Mouse (Mus musculus) kidney, postnatal 4 days (tissue): ENCODE data around the gene Mrpl41.

Source experiments
- DNase-seq, 2 experiments: peaks; one replicate each; pipeline ENCODE4 v3.0.0; 2021; ENCODE audit warnings: mixed read lengths in 2 of 2

The Mrpl41 gene

DNA sequence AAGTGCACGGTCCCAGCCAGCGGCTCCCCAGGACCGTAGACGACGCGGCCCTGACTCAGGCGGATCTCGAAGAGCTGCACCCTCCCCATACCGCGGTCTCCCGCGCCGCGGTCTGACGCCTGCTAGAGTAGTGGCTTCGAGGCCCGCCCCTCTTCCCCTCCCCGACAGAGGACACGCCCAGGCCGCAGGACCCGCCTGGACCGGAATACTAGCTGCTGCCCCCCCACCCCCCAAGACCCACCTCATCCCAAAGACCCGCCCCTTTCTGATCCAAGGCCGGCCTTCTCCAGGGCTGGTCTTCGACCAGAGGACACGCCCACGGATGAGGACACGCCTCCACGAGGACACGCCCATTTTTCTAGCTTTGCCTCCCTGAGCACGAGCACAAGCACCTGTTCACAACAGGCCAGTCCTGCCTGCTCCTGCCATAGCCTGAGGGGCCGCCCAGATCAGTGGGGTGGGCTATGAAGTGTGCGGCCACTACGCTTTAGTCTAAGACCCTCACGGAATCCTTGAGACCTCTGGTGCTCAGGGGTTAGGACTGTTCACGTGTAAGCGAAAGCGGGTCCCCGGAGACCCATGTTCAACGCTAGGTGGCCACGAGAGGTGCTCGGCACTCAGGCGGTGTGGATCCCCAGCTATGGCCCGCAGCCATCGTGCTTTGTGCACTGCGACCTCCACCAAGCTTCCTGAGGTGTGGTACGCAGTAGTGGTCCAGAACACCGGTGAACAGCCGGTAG is 39.7 kb downstream of the Mrpl41 start, which contains the start of gene Arrdc1:
Arrdc1 (minus strand) TSS at position 196 of the 740 bp plus-strand sequence.
- peak; percentile 96 to 97 for DNase-seq

DNA sequence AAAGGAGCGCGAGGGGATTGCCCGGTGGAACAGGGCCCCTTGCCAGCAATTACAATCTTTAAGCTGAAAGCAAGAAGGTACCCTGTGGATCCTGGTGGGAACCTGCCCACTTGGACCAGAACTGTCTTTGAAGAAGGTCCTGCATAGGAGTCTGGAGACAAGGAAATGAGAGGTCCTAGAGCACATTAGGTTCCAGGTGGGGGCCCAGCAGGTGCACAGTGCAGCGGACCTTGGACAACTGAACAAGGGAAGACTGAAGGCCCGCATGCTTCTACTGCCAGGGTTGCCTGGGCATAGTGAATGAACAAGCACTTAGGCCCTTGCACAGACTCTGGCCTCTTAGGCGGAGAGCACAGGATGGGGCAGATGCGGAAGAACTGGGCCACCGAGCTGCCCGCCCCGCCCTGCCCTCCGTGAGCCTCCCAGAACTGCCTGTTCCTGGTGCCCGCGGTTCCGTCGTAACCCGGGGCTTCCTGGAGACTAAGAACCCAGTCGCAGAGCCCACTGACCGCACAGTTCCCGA is 40.4 kb downstream of the Mrpl41 start:
- DNase-seq: peak in 1 of 2 experiments; percentile 77

DNA sequence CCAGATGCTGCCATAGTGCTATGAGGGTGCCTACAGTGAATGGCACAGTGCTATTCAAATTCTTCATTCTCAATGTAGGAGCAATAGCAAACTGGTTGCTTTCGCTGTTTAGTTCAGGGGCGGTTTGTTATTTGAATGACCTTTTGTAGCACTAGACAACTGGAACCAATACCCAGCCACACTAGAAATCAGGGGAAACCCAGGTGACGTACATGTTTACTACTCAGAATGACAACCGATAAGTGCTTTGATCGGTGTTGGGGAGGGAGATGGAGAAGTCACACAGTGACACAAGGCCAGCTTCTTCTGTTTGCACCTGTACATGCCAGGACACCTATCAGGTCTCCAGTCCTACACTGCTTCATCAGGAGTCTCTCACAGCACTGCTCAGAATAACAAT is 45.3 kb downstream of the Mrpl41 start:
- no peak for DNase-seq

DNA sequence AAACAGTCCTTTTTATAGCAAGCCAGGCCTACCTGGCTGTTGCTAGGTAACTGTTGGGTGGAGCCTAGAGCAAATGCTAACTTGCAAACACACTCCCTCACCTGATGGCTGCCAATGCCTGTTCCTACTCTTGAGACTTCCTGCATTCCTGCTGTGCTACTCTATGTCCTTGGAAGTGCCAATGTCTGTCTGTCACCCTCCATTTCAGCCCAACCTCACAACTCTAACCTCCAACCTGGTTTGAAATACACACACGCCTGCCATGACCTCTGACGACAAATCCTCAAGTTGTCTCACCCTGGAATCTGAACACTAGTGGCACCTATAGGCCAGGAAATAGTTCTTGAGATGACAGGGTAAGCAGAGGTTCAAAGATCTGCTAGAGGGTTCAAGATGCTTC is 45.8 kb downstream of the Mrpl41 start:
- peak in 1 of 2 experiments; percentile 17 for DNase-seq

DNA sequence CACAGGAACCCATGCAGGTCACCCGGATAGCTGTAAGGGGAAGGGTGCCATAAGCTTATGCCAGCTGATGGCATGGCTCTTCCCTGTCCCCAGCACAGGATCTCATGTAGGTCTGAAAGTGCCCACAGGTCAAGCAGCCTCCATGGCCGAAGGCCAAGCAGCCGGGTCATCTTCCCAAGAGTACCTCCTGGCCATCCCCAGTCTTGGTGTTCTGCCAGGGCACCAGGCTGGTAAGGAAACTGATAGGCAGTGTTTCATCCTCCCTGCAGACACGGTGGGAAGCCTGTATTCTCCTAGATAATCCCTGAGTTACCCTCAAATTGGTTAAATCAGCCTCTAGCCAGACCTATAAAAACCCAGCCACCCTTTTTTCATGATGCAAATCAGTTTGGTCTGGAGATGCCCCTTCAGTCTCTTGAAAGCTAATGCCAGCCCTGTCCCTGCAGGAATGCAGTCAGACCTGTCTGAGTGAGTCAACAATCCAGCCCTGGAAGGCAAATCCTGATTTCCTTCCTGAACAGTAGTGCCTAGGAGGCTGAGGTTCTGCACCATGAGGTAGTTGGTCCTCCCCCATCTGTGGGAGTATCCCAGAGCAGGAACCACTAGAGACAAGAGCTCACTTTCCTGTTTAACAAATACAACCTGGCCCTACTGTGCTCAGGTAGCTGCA is 47.0 kb downstream of the Mrpl41 start:
- peak; percentile 34 to 64 for DNase-seq

DNA sequence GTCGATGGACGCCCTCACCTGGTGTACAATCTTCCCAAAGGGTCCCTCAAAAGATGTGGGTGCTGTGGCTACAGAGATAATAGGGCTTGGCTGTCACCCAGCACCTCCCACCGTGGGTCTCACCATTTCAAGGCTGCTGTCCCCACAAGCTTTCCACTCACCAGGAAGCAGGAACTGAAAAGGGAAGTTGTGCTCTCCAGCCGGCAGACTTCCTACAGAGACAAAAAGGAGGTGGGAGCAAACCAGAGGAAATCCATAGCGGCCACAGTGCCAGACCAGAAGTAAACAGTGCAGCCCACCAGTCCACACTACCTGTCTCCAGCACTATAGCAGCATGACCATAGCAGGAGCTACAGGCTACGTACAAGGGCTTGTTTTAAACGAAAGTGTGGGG is 47.9 kb downstream of the Mrpl41 start:
- DNase-seq: no peak

DNA sequence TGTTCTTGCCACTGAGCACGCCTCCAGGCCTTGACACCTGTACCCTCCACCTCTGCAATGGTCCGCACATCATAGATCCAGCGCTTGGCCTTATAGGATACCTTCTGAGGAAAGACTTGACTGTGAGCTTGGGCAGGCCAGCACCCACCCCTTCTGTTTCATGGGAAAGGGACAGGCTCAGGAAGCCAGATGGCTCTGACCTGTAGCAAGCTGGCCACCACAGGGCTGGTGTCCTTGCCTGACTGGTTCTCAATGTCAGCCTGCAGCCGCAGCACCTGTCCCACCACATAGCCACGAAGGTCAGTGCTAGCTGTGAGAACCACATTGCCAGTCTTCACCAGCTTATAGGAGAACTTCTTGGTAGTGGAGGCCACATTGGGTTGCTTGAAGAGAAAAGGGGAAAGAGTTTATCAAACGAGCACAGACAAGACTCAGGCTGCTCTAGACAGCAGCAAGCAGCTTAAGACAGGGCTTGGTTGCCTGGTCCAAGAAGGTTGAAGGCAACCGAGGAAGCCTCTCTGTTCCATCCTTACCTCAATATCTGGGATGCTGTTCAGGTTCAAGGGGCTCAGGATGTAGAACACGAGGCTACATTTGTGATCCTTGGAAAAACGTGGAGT is 48.4 kb downstream of the Mrpl41 start:
- no peak for DNase-seq

DNA sequence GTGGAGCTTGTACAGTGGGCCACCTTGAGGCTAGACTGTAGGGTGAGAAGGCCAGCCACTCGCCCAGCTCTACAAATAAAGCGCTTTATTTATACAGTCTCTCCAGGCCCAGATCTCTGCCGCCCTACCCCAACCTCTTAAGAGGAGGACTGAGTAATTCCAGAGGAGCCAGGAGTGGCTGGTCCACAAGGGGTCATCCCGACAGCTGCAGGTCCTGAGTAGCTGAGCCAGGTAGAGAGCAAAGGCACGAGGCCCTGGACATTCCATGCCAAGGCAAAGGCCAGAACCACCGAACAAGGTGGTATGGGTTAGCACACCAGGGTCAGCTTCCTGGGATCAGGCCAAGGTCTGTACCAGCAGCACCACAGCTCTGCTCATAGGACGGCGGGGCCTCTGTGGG is 49.6 kb downstream of the Mrpl41 start:
- DNase-seq: no peak
